Mouse (Mus musculus) midbrain, postnatal 0 days (tissue): ENCODE data around the gene Tmbim6. TPM values are rescaled to one million over a fixed set of nuclear protein-coding genes. Genes with fewer than 3 reads are reported as not detected.

Source experiments
- ATAC-seq: fragments of 200-750 bp; cut with Nextera tagmentation; 2 replicates; pipeline ENCODE4 v1.8.0; 2017; ENCODE audit warnings: moderate number of reproducible peaks, mild to moderate bottlenecking, moderate TSS enrichment, moderate library complexity; ENCODE audit not compliant: low FRiP score
- DNase-seq: peaks from one replicate; pipeline ENCODE4 v3.0.0-alpha.2; 2015; ENCODE audit warnings: low spot score
- H3K27ac ChIP-seq: fragments of 300-500 bp; sonication (generic); 2 replicates; pipeline ENCODE4 v1.5.1; 2014; ENCODE audit warnings: low read depth, mild to moderate bottlenecking, low read length, mixed read lengths
- H3K27me3 ChIP-seq: fragments of 300-500 bp; sonication (generic); 2 replicates; pipeline ENCODE4 v1.6.1; 2014; ENCODE audit warnings: low read length, control low read depth, mixed read lengths; ENCODE audit not compliant: insufficient read depth
- H3K36me3 ChIP-seq: fragments of 300-500 bp; sonication (generic); 2 replicates; pipeline ENCODE4 v1.6.1; 2014; ENCODE audit warnings: low read length, control low read depth, mixed read lengths; ENCODE audit not compliant: insufficient read depth
- H3K4me1 ChIP-seq: fragments of 300-500 bp; sonication (generic); 2 replicates; pipeline ENCODE4 v1.6.1; 2014; ENCODE audit warnings: mild to moderate bottlenecking, control low read depth, antibody characterized with exemption, low read length, mixed read lengths; ENCODE audit not compliant: insufficient read depth
- H3K4me2 ChIP-seq: fragments of 300-500 bp; sonication (generic); 2 replicates; pipeline ENCODE4 v1.6.1; 2014; ENCODE audit warnings: low read depth, mild to moderate bottlenecking, low read length, mixed read lengths; ENCODE audit not compliant: poor library complexity, severe bottlenecking
- H3K4me3 ChIP-seq: fragments of 300-500 bp; sonication (generic); 2 replicates; pipeline ENCODE4 v1.5.1; 2014; ENCODE audit warnings: low read depth, mild to moderate bottlenecking, low read length, moderate library complexity
- H3K9ac ChIP-seq: fragments of 300-500 bp; sonication (generic); replicated peaks from 2 replicates; pipeline ENCODE4 v1.6.1; 2014; ENCODE audit warnings: mild to moderate bottlenecking, low read length, moderate library complexity, mixed read lengths; ENCODE audit not compliant: poor library complexity, severe bottlenecking
- H3K9me3 ChIP-seq: fragments of 300-500 bp; sonication (generic); 2 replicates; pipeline ENCODE4 v1.6.1; 2016; ENCODE audit warnings: low read length, control low read depth
- CTCF ChIP-seq: IDR thresholded peaks from 2 replicates; pipeline ENCODE4 v1.5.1; 2016; ENCODE audit warnings: antibody characterized with exemption, mild to moderate bottlenecking
- WGBS: fragments of 180-500 bp; shearing (Covaris S2); extraction: QIAGEN DNeasy Blood & Tissue Kit; methylation state at CpG from one replicate; pipeline ENCODE4 v1.1.7; 2014; 5-methylcytosine and 5-hydroxymethylcytosine counted together
- polyA plus RNA-seq: library from polyadenylated mRNA; unstranded; fragments of >200 nt; fragmentation: Nextera tagmentation; extraction: Ambion mirVana; gene quantifications from 2 replicates; pipeline ENCODE4 v1.2.1, GENCODE M21; 2015
- total RNA-seq: library from RNA; depleted of rRNA; stranded (reverse); fragments of >200 nt; gene quantifications from 2 replicates; pipeline ENCODE4 v1.2.3, GENCODE M21; 2014

Gene Tmbim6
- total and polyA plus RNA-seq, 2 experiments from 2014 or later, result 327 TPM

- no peak for TF ChIP-seq CTCF
- ATAC-seq, result no peak
- H3K36me3 ChIP-seq, result peaks cover 36% of the 10 kb centered on the region
Observed at GRCm38 (mm10) chr15:99433081-99433718, 40.5 kb downstream of the Tmbim6 start.

GRCm38 (mm10) chr15:99433913-99434312, 41.2 kb downstream of the Tmbim6 start:
- no peak for TF ChIP-seq CTCF
- no peak for ATAC-seq
- 89% methylated on average over 12 of the region's 12 CpGs for WGBS

More at GRCm38 (mm10) chr15:99433081-99433718, 40.5 kb downstream of the Tmbim6 start:
- DNase-seq, result no peak
- no peaks in the 10 kb centered on the region for H3K27me3 ChIP-seq
- no peaks in the 10 kb centered on the region for H3K4me1 ChIP-seq
- WGBS, result 93% methylated on average over 16 of the region's 16 CpGs
- no peak overlapping the region for H3K4me3 ChIP-seq
- H3K4me2 ChIP-seq, result no peak overlapping the region
- H3K9ac ChIP-seq, result no peak overlapping the region
- no peaks in the 10 kb centered on the region for H3K9me3 ChIP-seq
- no peak overlapping the region for H3K27ac ChIP-seq

DNA sequence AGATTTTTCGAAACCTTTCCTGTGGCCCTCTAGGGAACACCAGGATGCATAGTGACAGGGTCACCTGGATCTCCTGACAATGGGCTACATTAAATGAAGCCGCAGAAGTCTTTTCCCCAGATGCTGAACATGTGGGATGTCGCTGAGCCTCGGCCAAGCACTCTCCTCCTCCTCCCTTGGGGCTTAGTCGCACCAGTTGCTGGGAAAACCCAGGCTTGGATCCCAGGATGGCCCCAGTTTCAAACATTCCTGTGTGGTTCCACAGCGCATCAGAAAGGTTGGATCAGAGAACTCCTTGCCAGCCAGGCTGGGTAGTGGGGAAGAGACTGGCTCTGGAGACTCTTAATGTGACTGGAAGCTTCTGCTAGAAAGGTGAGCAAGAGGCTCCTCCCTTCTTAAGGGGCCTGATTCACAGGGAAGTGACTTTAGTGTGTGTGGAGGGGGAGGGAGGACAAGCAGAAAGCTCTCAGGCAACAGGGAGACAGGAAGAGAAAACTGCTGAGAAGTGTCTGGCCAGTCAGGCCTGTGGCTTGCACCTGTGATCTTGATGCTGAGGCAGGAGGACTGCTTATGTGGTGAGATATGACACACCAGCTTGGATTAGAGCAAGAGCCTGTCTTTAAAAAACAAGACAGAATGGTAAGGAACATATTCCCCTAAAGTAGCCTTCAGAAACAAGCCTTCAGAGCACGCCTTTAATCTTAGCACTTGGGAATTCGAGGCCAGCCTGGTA, 46.5 kb downstream of the Tmbim6 start:
- Histone ChIP-seq H3K4me1 (no peaks in the 10 kb centered on the region), H3K9ac (no peak overlapping the region), H3K27ac (no peak overlapping the region), H3K4me3 (no peak overlapping the region), H3K36me3 (no peaks in the 10 kb centered on the region), H3K9me3 (no peaks in the 10 kb centered on the region), H3K4me2 (no peak overlapping the region), H3K27me3 (no peaks in the 10 kb centered on the region)
- TF ChIP-seq CTCF, result no peak
- ATAC-seq, result no peak
- DNase-seq, result no peak
- WGBS, result 87% methylated on average over 8 of the region's 8 CpGs

More at GRCm38 (mm10) chr15:99433913-99434312, 41.2 kb downstream of the Tmbim6 start:
- no peak overlapping the region for H3K4me2 ChIP-seq
- no peaks in the 10 kb centered on the region for H3K27me3 ChIP-seq
- H3K27ac ChIP-seq, result no peak overlapping the region
- no peak overlapping the region for H3K9ac ChIP-seq
- no peaks in the 10 kb centered on the region for H3K9me3 ChIP-seq
- H3K36me3 ChIP-seq, result peaks cover 32% of the 10 kb centered on the region
- H3K4me3 ChIP-seq, result no peak overlapping the region
- H3K4me1 ChIP-seq, result no peaks in the 10 kb centered on the region
- DNase-seq, result no peak

GRCm38 (mm10) chr15:99440112-99440815, 47.6 kb downstream of the Tmbim6 start:
- ATAC-seq, result peak; percentile 68; the same call in 1 of the 2 replicates
- Histone ChIP-seq H3K9me3 (no peaks in the 10 kb centered on the region), H3K4me2 (no peak overlapping the region), H3K27ac (peak overlapping the region; percentile 52), H3K4me1 (no peaks in the 10 kb centered on the region), H3K4me3 (no peak overlapping the region), H3K9ac (no peak overlapping the region), H3K27me3 (no peaks in the 10 kb centered on the region), H3K36me3 (no peaks in the 10 kb centered on the region)
- 38% methylated on average over 2 of the region's 2 CpGs for WGBS
- peak; percentile 88 for DNase-seq
- no peak for TF ChIP-seq CTCF

- no peak overlapping the region for H3K4me3 ChIP-seq
- no peak for ATAC-seq
- peak; percentile 45 for DNase-seq
- H3K9me3 ChIP-seq, result no peaks in the 10 kb centered on the region
- H3K27ac ChIP-seq, result peak overlapping the region; percentile 52
- H3K4me1 ChIP-seq, result no peaks in the 10 kb centered on the region
- TF ChIP-seq CTCF, result no peak
- no peak overlapping the region for H3K9ac ChIP-seq
- H3K4me2 ChIP-seq, result no peak overlapping the region
- 53% methylated on average over 8 of the region's 8 CpGs for WGBS
- no peaks in the 10 kb centered on the region for H3K27me3 ChIP-seq
- H3K36me3 ChIP-seq, result no peaks in the 10 kb centered on the region
Observed at GRCm38 (mm10) chr15:99440816-99441457, 48.3 kb downstream of the Tmbim6 start.
